Mouse (Mus musculus): ENCODE measurements around the gene Itih4.

The Itih4 gene

DNA sequence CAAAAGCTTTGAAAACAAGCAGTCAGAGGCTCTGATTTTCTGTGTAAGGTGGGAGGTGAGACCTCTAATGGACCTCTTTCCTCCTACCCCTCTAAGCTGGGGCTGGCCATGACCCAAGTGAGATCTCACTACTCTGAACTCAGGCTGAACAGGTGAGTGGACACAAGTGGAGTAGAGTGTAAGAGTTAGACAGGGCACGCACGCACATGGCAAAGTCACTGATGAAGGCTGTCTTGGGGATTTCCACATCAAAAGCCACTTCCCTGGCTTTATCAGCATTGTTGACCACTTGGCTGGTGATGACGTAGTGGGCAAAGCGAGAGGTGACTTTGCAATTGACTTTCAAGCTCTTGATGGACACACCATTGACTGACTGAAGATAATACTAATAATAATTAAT, 56.0 kb downstream of the Itih4 start:
- no peak for DNase-seq (ENCODE audit: low spot score in 2 of 2)

DNA sequence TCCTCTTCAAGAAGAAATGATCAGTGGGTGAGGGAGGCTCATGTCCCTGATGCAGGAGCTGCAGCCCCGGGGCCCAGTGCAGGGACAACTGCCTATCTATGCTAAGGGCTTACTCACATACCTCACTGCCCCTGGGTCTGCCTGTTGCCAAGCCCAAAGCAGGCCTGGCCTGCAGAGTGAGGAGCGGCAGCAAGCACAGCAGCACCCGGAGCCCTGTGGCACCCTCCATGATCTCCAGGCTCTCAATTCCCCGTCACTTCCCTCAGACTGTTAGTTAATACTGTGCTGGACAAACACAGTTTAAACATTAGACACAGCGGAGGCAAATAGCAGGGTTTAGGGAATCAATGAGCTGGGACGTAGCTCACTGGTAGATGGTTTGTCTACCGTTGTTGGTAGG, 56.8 kb downstream of the Itih4 start, which contains the start of gene Itih1:
TSS of gene Itih1 (minus strand) at position 252 of the 400 bp plus-strand sequence.
- no peak for DNase-seq (ENCODE audit: low spot score in 2 of 2)

DNA sequence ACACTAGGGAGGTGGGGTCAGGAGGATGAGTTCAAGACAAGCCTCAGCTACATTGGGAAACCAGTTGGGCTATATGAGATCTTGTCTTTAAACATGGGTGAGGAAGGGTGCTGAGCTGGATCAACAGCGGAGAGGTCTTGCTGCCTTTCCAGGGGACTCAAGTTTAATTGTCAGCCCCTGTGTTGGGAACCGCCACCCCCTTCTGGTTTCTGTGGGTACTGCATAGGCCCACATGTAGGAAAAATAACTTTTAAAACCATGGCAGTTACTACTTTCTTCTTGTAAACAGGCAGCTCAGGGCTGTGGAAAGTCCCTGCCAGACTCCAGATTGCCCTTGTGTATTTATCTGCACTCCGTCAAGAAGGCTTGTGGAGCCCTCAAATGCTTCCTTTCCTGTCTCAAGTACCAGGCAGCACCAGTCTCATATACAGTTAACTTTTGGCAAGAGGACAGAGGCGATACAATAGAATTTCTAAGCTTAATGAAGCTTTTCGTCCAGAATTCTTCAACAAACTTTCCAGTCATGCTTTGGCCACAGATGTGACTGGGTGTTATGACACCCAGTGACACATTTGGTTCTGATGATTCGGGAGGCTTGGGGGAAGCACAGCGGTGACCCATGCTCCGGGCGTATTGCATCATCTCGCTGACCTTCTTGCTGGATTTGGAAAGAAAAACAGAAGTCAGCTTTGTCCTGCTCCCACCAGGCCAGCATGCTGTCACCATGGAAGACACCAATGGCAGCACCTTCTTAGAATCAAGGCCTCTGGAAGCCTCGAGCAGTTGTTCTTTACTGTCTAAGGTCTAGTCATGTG, 57.8 kb downstream of the Itih4 start:
- peak; percentile 53 to 78 for DNase-seq (ENCODE audit: low spot score in 2 of 2)

DNA sequence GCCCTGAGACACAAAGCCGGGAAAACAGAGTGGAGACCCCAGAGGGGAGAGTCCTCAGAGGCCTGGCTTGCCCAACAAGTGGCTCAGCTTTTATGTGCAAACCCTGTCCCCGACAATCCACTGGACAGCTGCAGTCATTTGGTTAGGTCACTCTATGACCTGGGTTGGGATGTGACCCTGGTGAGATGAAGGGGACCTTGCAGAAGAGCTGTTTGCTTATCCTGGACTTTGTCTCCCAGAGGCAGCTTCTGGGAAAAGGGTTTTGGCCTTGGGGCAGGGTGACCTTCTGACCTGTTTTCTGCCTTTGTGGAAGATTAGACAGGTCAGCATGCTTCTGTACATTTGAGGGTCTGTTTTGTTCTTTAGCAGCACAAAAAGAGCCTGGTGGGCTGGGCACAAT, 58.5 kb downstream of the Itih4 start:
- DNase-seq (ENCODE audit: low spot score in 2 of 2) = no peak

DNA sequence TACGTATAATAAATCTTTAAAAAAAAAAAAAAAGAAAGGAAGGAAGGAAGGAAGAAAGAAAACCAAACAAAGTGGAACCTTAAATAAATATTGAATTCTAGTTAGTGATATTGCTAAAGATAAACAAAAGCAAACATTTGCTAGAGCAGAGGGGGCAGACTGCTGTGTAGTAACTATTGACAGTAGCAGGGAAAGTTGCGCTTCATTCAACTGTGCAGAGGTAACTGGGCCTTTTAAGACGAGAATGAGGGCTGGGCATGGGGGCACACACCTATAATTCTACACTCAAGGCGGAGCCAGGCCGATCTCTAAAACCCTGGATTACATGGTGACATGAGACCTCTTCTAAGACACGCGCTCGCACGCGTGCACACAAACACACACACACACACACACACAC, 63.7 kb downstream of the Itih4 start:
- DNase-seq (ENCODE audit: low spot score in 2 of 2) = no peak

DNA sequence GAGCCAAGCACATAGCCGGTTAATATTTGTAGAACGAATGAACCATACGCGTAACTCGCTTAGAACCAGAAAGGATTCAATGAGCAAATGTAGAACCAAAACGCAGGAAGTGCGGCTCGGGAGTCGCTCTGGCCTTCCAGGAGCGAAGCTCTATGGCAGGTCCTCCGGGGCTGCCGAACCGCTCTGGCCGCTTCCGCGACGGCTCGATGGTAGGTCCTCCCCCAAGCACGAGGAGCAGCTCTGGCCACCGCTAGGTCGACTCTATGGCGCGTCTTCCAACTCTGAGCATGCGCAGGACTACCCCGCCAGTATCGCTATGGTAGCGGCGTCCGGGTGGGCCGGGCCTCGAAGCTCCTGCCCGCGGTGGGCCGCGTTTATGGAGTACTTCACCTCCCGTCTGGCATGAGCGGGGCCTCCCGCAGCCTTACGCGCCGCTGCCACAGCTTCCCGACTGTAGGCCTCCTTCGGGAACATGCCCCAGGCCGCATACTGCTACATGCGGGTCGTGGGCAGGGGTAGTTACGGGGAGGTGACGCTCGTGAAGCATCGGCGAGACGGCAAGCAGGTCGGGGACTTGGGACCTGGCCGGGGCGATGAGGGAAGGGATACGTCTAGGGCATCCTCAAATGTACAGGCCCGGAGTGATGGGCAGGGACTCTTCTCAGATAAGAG, 65.0 kb downstream of the Itih4 start, which contains the start of gene Nek4:
TSS of gene Nek4 (plus strand) at position 224 of the 672 bp plus-strand sequence.
- peak; percentile 91 to 96 for DNase-seq (ENCODE audit: low spot score in 2 of 2)

Measured in spleen, postnatal 10 days (tissue).